Mouse (Mus musculus): Measurements from ENCODE around the gene Smim7. TPM values are rescaled to one million over a fixed set of nuclear protein-coding genes. Genes with fewer than 3 reads are reported as not detected.

Smim7 gene
- polyA plus RNA-seq, 1 experiment from 2014 or later, result 117 TPM

- peak overlapping the region; percentile 94 for H3K4me3 ChIP-seq (ENCODE audit: low read depth, low read length)
- H3K9ac ChIP-seq (ENCODE audit: low read length), result peak overlapping the region; percentile 74
- peak overlapping the region; percentile 98 for H3K4me2 ChIP-seq
- H3K9me3 ChIP-seq (ENCODE audit: control insufficient read depth, low read length), result no peaks in the 10 kb centered on the region
- H3K36me3 ChIP-seq (ENCODE audit: control insufficient read depth, insufficient read depth, low read length), result no peaks in the 10 kb centered on the region
- peak overlapping the region; percentile 81 for H3K27ac ChIP-seq (ENCODE audit: low read depth, low read length)
- H3K4me1 ChIP-seq (ENCODE audit: control insufficient read depth, insufficient read depth, low read length), result peaks cover 14% of the 10 kb centered on the region
- H3K27me3 ChIP-seq (ENCODE audit: control insufficient read depth, insufficient read depth, low read length), result no peaks in the 10 kb centered on the region
- under 1% methylated on average over 45 of the region's 45 CpGs for WGBS
- ATAC-seq (ENCODE audit: low FRiP score) (peak; percentile 81), DNase-seq (ENCODE audit: low spot score, missing footprints) (peak; percentile 83)
Measured at GRCm38 (mm10) chr8:72548644-72549313, 22.1 kb downstream of the Smim7 start.

GRCm38 (mm10) chr8:72547802-72548643, 22.9 kb downstream of the Smim7 start, which contains the start of gene Med26:
TSS of gene Med26 (minus strand) at chr8:72548270.
- under 1% methylated on average over 66 of the region's 92 CpGs for WGBS
- peak; percentile 100 for DNase-seq (ENCODE audit: low spot score, missing footprints)
- ATAC-seq (ENCODE audit: low FRiP score), result peak; percentile 97
- Histone ChIP-seq H3K36me3 (ENCODE audit: control insufficient read depth, insufficient read depth, low read length) (no peaks in the 10 kb centered on the region), H3K27me3 (ENCODE audit: control insufficient read depth, insufficient read depth, low read length) (no peaks in the 10 kb centered on the region), H3K27ac (ENCODE audit: low read depth, low read length) (peak within 1 kb of the TSS; percentile 81), H3K4me3 (ENCODE audit: low read depth, low read length) (peak within 1 kb of the TSS; percentile 94), H3K9me3 (ENCODE audit: control insufficient read depth, low read length) (no peaks in the 10 kb centered on the region), H3K4me1 (ENCODE audit: control insufficient read depth, insufficient read depth, low read length) (peaks cover 14% of the 10 kb centered on the region), H3K4me2 (peak within 1 kb of the TSS; percentile 98), H3K9ac (ENCODE audit: low read length) (peak within 1 kb of the TSS; percentile 93)

- no peaks in the 10 kb centered on the region for H3K27me3 ChIP-seq (ENCODE audit: control insufficient read depth, insufficient read depth, low read length)
- DNase-seq (ENCODE audit: low spot score, missing footprints), result peak; percentile 94
- peak overlapping the region; percentile 94 for H3K4me3 ChIP-seq (ENCODE audit: low read depth, low read length)
- peak overlapping the region; percentile 63; the same call in 1 of the 2 replicates for H3K27ac ChIP-seq (ENCODE audit: low read depth, low read length)
- H3K4me2 ChIP-seq, result peak overlapping the region; percentile 98
- WGBS, result 3% methylated on average over 26 of the region's 27 CpGs
- H3K9ac ChIP-seq (ENCODE audit: low read length), result peak overlapping the region; percentile 93
- ATAC-seq (ENCODE audit: low FRiP score), result no peak; the same call in 1 of the 2 replicates
- H3K4me1 ChIP-seq (ENCODE audit: control insufficient read depth, insufficient read depth, low read length), result peaks cover 14% of the 10 kb centered on the region
- no peaks in the 10 kb centered on the region for H3K36me3 ChIP-seq (ENCODE audit: control insufficient read depth, insufficient read depth, low read length)
- no peaks in the 10 kb centered on the region for H3K9me3 ChIP-seq (ENCODE audit: control insufficient read depth, low read length)
Measured at GRCm38 (mm10) chr8:72547122-72547801, 23.6 kb downstream of the Smim7 start.

- H3K27me3 ChIP-seq (ENCODE audit: control insufficient read depth, insufficient read depth, low read length), result no peaks in the 10 kb centered on the region
- H3K4me1 ChIP-seq (ENCODE audit: control insufficient read depth, insufficient read depth, low read length), result no peaks in the 10 kb centered on the region
- DNase-seq (ENCODE audit: low spot score, missing footprints), result peak; percentile 44
- H3K4me3 ChIP-seq (ENCODE audit: low read depth, low read length), result no peak overlapping the region
- no peak for ATAC-seq (ENCODE audit: low FRiP score)
- H3K9me3 ChIP-seq (ENCODE audit: control insufficient read depth, low read length), result no peaks in the 10 kb centered on the region
- H3K4me2 ChIP-seq, result no peak overlapping the region
- no peaks in the 10 kb centered on the region for H3K36me3 ChIP-seq (ENCODE audit: control insufficient read depth, insufficient read depth, low read length)
- no peak overlapping the region for H3K27ac ChIP-seq (ENCODE audit: low read depth, low read length)
- no peak overlapping the region for H3K9ac ChIP-seq (ENCODE audit: low read length)
Measured at GRCm38 (mm10) chr8:72539234-72539633, 31.7 kb downstream of the Smim7 start.

- H3K9me3 ChIP-seq (ENCODE audit: control insufficient read depth, low read length), result no peaks in the 10 kb centered on the region
- H3K27me3 ChIP-seq (ENCODE audit: control insufficient read depth, insufficient read depth, low read length), result no peaks in the 10 kb centered on the region
- no peak overlapping the region for H3K9ac ChIP-seq (ENCODE audit: low read length)
- ATAC-seq (ENCODE audit: low FRiP score), result no peak
- no peak overlapping the region for H3K27ac ChIP-seq (ENCODE audit: low read depth, low read length)
- H3K4me3 ChIP-seq (ENCODE audit: low read depth, low read length), result no peak overlapping the region
- DNase-seq (ENCODE audit: low spot score, missing footprints), result peak; percentile 6
- no peak overlapping the region for H3K4me2 ChIP-seq
- H3K36me3 ChIP-seq (ENCODE audit: control insufficient read depth, insufficient read depth, low read length), result no peaks in the 10 kb centered on the region
- H3K4me1 ChIP-seq (ENCODE audit: control insufficient read depth, insufficient read depth, low read length), result no peaks in the 10 kb centered on the region
- 94% methylated on average over 3 of the region's 3 CpGs for WGBS
Measured at GRCm38 (mm10) chr8:72534888-72535287, 36.0 kb downstream of the Smim7 start.

- Histone ChIP-seq H3K27me3 (ENCODE audit: control insufficient read depth, insufficient read depth, low read length) (no peaks in the 10 kb centered on the region), H3K4me3 (ENCODE audit: low read depth, low read length) (no peak overlapping the region), H3K36me3 (ENCODE audit: control insufficient read depth, insufficient read depth, low read length) (no peaks in the 10 kb centered on the region), H3K9me3 (ENCODE audit: control insufficient read depth, low read length) (no peaks in the 10 kb centered on the region), H3K4me2 (no peak overlapping the region), H3K27ac (ENCODE audit: low read depth, low read length) (no peak overlapping the region), H3K4me1 (ENCODE audit: control insufficient read depth, insufficient read depth, low read length) (no peaks in the 10 kb centered on the region), H3K9ac (ENCODE audit: low read length) (no peak overlapping the region)
- ATAC-seq (ENCODE audit: low FRiP score), result no peak
- 96% methylated on average over 1 of the region's 1 CpGs for WGBS
- DNase-seq (ENCODE audit: low spot score, missing footprints), result no peak
Measured at GRCm38 (mm10) chr8:72532103-72532502, 38.8 kb downstream of the Smim7 start.

- no peak overlapping the region for H3K27ac ChIP-seq (ENCODE audit: low read depth, low read length)
- no peaks in the 10 kb centered on the region for H3K36me3 ChIP-seq (ENCODE audit: control insufficient read depth, insufficient read depth, low read length)
- ATAC-seq (ENCODE audit: low FRiP score) (no peak), DNase-seq (ENCODE audit: low spot score, missing footprints) (peak; percentile 56)
- no peaks in the 10 kb centered on the region for H3K27me3 ChIP-seq (ENCODE audit: control insufficient read depth, insufficient read depth, low read length)
- H3K4me3 ChIP-seq (ENCODE audit: low read depth, low read length), result no peak overlapping the region
- H3K4me2 ChIP-seq, result no peak overlapping the region
- H3K9me3 ChIP-seq (ENCODE audit: control insufficient read depth, low read length), result no peaks in the 10 kb centered on the region
- no peak overlapping the region for H3K9ac ChIP-seq (ENCODE audit: low read length)
- no peaks in the 10 kb centered on the region for H3K4me1 ChIP-seq (ENCODE audit: control insufficient read depth, insufficient read depth, low read length)
Measured at GRCm38 (mm10) chr8:72521888-72522287, 49.0 kb downstream of the Smim7 start.

GRCm38 (mm10) chr8:72517421-72517988, 53.4 kb downstream of the Smim7 start:
- Histone ChIP-seq H3K36me3 (ENCODE audit: control insufficient read depth, insufficient read depth, low read length) (no peaks in the 10 kb centered on the region), H3K27me3 (ENCODE audit: control insufficient read depth, insufficient read depth, low read length) (no peaks in the 10 kb centered on the region), H3K27ac (ENCODE audit: low read depth, low read length) (no peak overlapping the region), H3K4me3 (ENCODE audit: low read depth, low read length) (no peak overlapping the region), H3K9me3 (ENCODE audit: control insufficient read depth, low read length) (no peaks in the 10 kb centered on the region), H3K4me1 (ENCODE audit: control insufficient read depth, insufficient read depth, low read length) (no peaks in the 10 kb centered on the region), H3K9ac (ENCODE audit: low read length) (no peak overlapping the region), H3K4me2 (no peak overlapping the region)
- ATAC-seq (ENCODE audit: low FRiP score) (no peak), DNase-seq (ENCODE audit: low spot score, missing footprints) (peak; percentile 79)
- 75% methylated on average over 7 of the region's 7 CpGs for WGBS
